Mouse (Mus musculus): ENCODE measurements around the gene Gm2007. TPM values are rescaled to one million over a fixed set of nuclear protein-coding genes. Genes with fewer than 3 reads are reported as not detected.

Gm2007 gene
- polyA plus RNA-seq (2015; fragmentation: Nextera tagmentation; extraction: Ambion mirVana), result not detected in 2 replicates

GRCm38 (mm10) chr2:175741237-175741636 is at the start of gene Gm2007:
Gene Gm2007, plus strand, starts transcription at chr2:175741537.

GRCm38 (mm10) chr2:175703546-175703945 is 37.8 kb upstream of the Gm2007 start, which contains the start of gene Zfp969:
Gene Zfp969, minus strand, starts transcription at chr2:175703646.

GRCm38 (mm10) chr2:175800993-175801392 is 59.7 kb downstream of the Gm2007 start, which contains the start of gene Gm14288:
Gene Gm14288, minus strand, starts transcription at chr2:175801093.

Other genes with a start within 250 kb of the Gm2007 start
- not detected in 2 replicates for gene Gm11007, start 97.6 kb upstream of the Gm2007 start, polyA plus RNA-seq (2015; fragmentation: Nextera tagmentation; extraction: Ambion mirVana)
- 89.0 and 205 TPM in 2 replicates for gene Zfp969, start 37.9 kb upstream of the Gm2007 start, polyA plus RNA-seq (2015; fragmentation: Nextera tagmentation; extraction: Ambion mirVana)
- gene Gm14288, start 59.6 kb downstream of the Gm2007 start, polyA plus RNA-seq (2015; fragmentation: Nextera tagmentation; extraction: Ambion mirVana), result 2.6 and 5.7 TPM in 2 replicates
- gene Gm6710, start 127.7 kb downstream of the Gm2007 start, polyA plus RNA-seq (2015; fragmentation: Nextera tagmentation; extraction: Ambion mirVana), result 29.6 and 51.5 TPM in 2 replicates
- 1.3 and 1.6 TPM in 2 replicates for gene Zfp966, start 189.6 kb downstream of the Gm2007 start, polyA plus RNA-seq (2015; fragmentation: Nextera tagmentation; extraction: Ambion mirVana)
- 19.1 and 28.0 TPM in 2 replicates for gene Gm2026, start 223.8 kb downstream of the Gm2007 start, polyA plus RNA-seq (2015; fragmentation: Nextera tagmentation; extraction: Ambion mirVana)

All from adrenal gland, postnatal 0 days (tissue).